Mouse (Mus musculus): ENCODE data around the gene 4930444G20Rik. TPM values are rescaled to one million over a fixed set of nuclear protein-coding genes. Genes with fewer than 3 reads are reported as not detected.
"Not testable (repeated sequence)": the region's sequence is repeated elsewhere in the genome, so short reads cannot be mapped to it uniquely, and the experiment has no call there.

The 4930444G20Rik gene
- not detected for total RNA-seq (2022)

DNA sequence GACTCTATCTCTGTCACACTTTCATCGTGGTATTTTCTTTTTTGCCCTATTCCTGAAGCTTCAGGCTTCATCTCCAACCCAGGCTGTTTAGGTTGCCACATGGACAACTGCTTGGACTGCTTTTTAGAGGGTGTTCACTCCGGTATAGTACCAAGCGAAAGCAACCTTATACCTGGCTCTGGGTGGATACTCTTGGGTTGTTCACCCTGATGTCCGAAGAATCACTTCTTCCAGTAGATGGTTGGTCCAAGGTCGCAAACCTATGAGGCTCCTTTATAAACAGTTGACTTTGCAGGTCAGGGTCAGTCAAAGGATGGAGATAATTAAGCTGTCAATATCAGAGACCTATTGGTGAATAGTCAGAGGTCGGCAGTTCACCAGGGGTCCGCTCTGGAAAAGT, at the start of gene 4930444G20Rik:
Gene 4930444G20Rik (minus strand): TSS at position 101 of the 400 bp plus-strand sequence.
- DNase-seq (ENCODE audit: low spot score) = not testable (repeated sequence)

DNA sequence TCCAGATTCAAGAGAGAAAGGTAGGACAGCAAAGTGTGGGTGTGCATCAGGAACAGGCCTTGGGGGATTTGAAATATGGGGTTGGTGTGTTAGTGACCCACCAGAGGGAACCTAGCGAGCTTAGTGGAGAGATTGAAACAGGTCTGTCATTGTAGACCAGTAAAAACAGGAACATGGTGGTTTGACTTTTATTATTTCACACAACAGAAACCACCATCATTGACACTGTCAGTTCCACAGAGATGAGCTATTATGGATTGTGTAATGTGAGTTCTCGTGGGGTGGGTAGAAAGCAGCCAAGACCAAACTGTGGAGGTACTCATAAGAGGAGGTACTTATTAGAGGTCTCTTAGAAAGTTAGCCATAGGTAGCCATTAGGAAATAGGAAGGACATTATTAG, 6.7 kb upstream of the 4930444G20Rik start:
- DNase-seq (ENCODE audit: low spot score) = no peak

DNA sequence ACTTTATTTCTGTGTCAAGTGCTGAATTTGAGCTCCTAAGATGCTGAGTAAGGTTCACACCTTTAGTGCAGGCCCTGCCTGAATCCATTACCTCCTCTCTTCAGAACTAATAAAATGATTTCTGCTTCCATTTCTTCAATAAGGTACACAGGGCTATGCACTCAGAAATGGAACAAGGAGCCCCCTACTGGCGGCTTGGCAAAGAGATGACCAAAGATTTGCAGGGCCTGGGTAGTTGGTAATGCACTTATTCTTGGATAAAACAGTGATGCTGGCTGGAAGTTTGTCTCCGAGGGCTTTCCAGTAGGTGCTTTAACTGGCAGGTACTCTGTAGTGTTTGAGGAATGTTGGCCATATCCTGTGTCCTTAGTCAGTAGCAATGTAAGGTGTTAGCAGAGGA, 4.9 kb upstream of the 4930444G20Rik start:
- DNase-seq (ENCODE audit: low spot score) = no peak

DNA sequence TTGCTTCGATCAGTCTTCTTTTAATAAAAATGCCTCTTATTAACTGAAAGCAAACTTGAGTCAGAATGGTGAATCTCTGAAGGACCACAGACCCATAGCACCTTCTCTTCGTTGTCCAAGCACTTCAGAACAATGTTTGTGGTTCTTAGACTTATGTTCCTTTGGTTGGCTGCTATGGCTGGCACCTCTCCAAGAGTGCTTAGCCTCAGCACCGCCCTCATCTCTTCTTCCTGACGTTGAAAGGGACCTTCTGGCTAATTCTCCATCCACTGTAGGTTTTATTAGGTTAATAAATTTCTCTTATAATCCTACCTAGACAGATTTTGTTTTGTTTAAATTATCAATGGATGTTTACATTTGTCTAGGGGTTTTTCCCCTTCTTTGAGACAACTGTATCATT, 2.7 kb upstream of the 4930444G20Rik start:
- no peak for DNase-seq (ENCODE audit: low spot score)

DNA sequence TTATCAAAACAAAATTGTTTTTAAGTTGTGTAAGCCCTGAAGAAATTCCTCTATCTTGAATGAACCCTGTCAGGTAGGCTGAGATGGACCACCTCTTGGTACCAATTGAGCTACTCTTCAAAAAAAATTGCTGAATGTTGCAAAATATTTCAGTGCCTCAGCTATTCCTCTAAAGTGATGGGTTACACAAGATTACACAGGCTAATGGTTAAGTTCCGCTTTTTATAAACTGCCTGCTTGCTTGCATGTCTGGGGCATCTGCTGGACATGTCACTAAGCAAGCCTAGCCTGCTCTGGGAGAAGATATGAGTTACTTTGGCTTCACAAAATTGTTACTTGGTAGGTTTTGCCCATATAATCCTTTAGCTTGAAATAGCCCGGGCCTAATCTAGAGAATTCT, 2.3 kb upstream of the 4930444G20Rik start:
- DNase-seq (ENCODE audit: low spot score) = no peak

DNA sequence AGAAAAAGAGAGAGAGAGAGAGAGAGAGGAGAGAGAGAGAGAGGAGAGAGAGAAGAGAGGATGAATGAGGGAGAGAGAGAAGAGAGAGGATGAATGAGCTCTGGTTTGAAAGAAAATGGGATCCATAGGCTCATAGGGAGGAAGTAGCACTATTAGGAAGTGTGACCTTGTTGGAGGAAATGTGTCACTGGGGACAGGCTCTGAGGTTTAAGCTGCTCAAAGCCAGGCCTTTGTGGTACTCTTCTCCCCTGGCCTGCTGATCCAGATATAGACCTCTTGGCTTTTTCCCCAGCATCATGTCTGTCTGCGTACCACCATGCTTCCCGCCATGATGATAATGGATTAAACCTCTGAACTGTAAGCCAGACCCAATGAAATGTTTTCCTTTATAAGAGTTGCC, 8.5 kb downstream of the 4930444G20Rik start:
- no peak for DNase-seq (ENCODE audit: low spot score)

DNA sequence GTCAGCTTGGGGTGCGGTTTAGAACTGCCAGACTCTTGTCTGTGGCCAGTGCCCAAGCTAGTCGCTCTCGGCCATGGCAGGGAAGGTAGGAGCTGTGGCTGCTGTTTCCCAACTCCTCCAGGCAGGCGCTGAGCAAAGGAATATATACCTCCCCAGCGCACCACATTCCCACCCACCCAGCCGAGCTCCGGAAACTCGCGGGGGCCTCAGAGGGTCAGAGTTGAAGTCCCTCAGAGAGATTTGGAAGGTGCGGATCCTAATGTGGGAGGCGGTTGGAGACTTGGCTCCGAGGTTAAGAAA, 8.9 kb downstream of the 4930444G20Rik start:
- DNase-seq (ENCODE audit: low spot score) = no peak

DNA sequence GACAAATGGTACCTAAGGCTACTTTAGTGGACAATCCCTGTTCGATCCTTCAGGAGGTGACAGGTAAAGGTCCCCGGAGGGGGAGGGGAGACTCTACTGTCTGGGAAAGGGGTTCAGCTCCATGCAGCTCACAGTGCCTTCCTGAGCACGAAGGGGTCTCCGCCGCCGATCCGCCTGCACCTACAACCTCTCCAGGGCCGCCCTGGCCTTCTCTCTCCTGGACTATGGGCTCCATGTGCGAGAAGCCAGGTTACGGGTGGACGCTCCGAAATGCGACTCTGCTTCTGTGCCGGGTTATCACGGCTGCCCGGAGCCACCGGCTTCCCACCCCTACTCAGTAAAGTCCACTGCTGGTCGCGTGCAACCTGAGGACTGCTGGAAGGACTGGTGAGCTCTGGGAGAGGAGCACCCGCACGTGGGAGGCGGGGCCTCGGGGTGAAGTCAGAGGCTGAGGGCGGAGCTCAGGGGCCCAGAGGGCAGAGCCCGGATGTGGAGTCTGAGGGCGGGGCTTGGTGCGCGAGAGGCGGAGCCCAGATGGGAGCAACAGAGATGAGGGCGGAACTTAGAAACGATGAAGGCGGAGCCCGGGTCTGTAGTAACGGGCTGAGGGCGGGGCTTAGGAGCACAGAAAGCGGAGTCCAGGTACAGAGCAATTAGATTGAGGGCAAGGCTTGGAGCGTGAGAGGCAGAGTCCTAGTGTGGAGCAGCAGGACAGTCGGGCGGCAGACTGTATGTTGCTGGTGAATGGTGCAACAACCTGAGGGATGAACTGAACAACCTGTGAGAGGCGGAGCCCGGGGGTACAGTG, 9.5 kb downstream of the 4930444G20Rik start:
- DNase-seq (ENCODE audit: low spot score) = peak; percentile 76

DNA sequence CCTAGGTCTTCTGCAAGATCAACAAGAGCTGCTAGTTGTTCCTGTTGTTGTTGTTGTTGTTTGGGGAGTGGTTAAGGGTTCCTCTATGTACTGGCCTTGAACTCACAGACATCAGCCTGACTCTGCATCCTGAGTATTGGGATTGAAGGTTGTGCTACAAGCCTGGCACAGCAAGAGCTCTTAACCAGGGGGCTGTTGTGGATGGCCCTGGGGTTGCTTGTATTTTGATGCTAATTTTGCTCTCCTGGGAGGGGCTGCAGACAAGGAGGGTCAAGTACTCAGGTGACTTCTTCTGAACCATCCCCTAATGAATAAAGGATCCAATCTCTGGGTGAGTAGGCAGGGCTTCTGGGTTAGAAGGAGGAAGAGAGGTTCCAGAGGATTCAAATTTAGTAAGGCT, 12.6 kb downstream of the 4930444G20Rik start:
- DNase-seq (ENCODE audit: low spot score) = no peak

DNA sequence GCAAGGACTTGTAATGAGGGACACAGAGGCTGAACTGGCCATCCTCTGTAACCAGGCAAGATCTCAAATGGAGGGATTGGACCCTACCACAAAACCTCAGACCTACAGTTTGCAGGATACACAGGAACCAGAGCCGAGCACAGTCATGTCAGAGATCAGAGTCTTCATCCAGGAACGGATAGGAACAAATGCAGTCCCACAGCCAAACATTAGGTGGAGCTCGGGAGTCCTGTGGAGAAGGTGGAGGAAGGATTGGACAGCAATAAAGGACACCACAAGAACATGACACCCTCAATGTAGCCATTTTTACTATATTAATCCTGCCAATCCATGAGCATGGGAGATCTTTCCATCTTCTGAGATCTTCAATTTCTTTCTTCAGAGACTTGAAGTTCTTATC, 31.6 kb downstream of the 4930444G20Rik start:
- DNase-seq (ENCODE audit: low spot score) = peak; percentile 23

DNA sequence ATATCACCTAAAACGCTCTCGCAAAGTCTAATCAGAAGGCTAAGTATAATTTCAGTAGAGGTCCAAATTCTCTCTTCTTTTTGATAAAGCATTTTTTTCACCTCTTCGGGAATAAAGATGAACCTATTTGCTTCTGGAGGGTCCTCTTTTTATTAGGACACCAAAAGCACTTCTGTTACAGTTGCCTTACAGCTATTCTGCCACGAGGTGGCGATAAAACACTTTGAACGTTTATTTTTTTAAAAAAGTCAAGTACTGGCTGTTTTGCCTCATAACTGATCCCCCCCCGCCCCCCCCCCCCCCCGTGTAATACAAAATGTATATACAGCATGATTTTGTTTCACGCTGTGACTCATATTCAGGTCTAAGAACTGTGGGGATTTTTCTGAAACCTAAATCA, 33.6 kb downstream of the 4930444G20Rik start:
- DNase-seq (ENCODE audit: low spot score) = peak; percentile 16

DNA sequence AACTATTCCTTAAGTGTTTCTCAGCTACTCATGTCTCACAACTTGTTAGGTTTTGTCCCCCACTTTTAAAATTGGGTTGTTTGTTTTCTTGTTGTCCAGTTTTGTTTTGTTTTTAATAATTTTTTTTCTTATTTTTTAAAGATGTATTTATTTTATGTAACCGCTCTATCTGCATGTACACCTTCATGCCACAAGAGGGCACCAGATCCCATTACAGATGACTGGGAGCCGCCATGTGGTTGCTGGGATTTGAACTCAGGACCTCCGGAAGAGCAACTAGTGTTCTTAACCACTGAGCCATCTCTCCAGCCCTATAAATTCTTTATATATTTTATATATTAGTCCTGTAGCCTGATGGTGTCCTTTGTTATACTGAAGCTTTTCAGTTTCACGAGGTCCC, 49.3 kb downstream of the 4930444G20Rik start:
- no peak for DNase-seq (ENCODE audit: low spot score)

DNA sequence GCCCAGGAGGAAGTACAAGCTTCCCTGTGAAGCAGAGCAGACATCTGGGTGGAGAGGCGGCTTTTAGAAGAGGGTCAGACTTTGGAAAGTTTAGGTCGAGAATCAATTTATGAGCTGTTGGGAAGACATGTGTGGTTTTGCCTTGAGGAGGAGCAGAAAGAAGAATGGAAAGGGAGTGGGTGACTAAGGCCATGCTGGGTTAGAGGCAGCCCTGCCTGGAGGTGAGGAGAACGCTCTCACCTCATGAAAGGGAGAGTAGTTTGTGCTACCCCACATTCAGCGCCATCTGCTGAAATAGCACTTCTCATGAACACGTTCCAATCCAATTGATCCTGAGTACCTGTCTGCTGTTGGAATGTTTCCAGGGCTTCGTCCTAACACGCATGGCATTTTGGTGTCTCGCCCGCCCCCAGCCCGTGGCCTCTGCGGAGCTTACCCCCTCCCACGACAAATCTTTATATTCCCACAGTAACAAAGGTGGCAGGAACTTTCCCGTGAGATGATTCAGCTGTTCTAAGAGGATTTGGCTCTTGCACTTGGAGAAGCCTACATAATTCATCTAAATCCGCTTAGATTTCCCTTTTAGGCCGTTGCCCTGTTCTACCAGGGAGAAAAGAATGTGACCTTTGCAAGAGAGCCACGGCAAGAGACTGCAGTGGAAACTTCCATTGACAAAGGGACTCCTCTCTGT, 50.3 kb downstream of the 4930444G20Rik start:
- no peak for DNase-seq (ENCODE audit: low spot score)

Other genes starting within 250 kb of the 4930444G20Rik start
- gene Sgk1, start 185.9 kb downstream of the 4930444G20Rik start, total RNA-seq (2022) = 10 to 100 TPM; 29.3 to 60.0 (median 43.0) TPM
- gene E030030I06Rik, start 81.2 kb upstream of the 4930444G20Rik start, total RNA-seq (2022) = 1 to 10 TPM in 2 of 4 experiments, under 1 TPM in 2; 0.22 to 1.7 (median 1.1) TPM
- gene Raet1e, start 90.5 kb upstream of the 4930444G20Rik start, total RNA-seq (2022) = not detected
- gene H60b, start 90.5 kb upstream of the 4930444G20Rik start, total RNA-seq (2022) = not detected